Mouse (Mus musculus) regulatory T cell (primary cell): ENCODE results near the gene Mlycd.

ENCODE experiments used
- in situ Hi-C: fragments of 300-600 bp; cut with MboI, MseI; formaldehyde crosslinking; loops from one replicate; pipeline ENCODE4 v1.15.1; 2025; ENCODE audit warnings: high pct_unique_total_duplicates

The Mlycd gene

DNA sequence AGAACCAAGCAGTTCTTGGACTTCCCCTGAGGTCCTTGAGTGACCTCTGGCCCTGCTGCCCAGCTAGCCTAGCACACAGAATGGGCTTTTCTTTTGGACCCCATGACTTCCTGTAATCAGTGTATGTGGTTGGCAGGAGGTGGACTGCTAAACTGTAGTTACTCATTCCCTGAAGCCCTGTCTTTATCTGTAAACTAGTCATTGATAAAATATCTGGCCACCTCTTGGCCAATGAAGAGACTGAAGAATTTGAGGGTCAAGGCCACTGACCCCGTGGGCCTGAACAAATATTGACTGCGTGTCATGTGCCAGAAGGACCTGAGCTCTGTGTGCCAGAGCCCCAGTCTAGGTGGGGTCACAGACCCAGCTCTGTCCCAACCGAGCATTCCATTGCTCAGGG lies 37.7 kb downstream of the Mlycd start:
- in situ Hi-C loops: no loop called here

DNA sequence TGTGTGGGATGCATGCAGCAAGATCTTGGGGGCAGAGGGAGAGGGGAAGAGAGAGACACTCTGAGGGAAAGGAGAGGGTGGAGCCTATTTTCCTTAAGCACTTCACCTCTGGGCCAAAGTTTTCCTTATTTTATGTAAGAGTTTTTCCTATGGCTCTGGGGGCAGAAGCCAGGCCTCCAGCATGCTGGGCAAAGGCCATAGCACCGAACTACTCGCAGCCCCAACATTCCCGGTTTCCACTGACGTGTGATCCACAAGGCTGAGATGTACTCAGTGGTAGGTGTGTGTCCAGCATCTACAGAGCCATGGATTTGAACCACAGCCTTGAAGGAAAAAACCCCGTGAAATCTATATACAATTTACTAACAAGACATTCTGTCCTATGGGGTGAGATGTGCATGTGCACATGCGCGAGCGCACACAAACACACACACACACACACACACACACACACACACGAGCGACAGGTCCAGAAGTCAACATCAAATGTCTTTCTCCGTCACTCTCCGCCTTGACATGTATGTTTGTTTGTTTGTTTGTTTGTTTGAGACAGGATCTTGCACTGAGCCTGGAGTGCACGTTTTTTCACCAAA lies 39.0 kb downstream of the Mlycd start, which contains the start of gene Osgin1:
Gene Osgin1 (plus strand): TSS at position 543 of the 593 bp plus-strand sequence.
- in situ Hi-C loops: no loop called here

GRCm38 (mm10) chr8:119434569-119434968 lies 39.9 kb downstream of the Mlycd start:
- in situ Hi-C loops: no loop called here

DNA sequence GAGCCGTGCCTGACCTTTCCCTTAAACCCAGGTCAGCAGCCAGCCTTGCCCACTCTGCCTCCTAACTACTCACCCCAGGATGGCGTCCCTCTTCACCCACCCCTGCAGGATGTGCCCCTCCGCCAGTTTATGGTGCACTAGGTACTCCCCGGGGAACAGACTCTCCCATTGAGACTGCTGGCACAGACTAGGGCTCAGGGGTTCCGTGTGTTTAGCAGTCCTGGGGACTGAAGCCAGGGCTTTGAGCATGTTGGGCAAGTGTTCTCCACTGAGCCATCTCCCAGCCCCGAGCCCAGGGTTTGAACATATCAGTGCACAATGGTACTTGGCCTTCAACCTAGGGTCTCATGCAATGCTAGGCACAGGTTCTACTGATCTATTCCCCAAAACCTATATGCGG lies 40.8 kb downstream of the Mlycd start:
- in situ Hi-C loops: no loop called here

DNA sequence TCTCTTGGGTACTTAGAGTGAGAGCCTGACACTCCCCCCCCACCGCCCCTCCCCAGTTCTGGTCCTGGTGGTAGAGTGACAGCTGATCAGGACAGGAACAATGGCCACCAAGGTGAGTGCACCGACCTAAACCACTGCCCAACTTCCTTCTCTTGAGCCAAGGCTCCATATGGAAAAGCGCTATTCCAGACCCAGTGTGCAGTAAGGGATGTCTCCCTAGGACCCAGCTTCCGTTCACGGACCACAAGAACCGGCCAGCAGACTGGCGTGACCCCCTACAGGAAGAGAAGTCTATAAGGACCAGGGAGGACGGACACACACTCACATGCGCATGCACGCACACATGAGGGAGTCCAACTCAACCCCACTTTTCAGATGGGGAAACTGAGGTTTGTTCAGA lies 41.7 kb downstream of the Mlycd start:
- in situ Hi-C loops: no loop called here

GRCm38 (mm10) chr8:119436933-119437332 lies 42.3 kb downstream of the Mlycd start:
- in situ Hi-C loops: no loop called here

DNA sequence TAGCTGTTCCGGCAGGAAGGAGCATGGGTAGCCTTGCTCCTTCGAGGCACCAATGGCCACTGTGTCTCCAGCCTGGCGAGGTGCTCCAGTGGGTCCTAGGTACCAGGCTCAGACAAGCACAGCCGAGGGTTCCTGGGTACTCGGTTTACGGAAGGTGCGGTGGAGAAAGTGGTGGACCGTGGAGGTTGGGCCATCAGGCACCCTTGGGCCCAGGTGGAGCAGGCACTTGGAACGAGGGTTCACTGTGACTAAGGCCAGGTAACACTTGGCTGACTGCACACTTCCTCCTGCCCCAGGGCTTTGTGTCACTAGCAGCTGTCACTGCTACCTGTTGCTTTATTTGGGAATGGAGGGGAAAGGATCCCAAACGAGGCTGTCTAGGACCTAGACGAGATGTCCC lies 42.8 kb downstream of the Mlycd start:
- in situ Hi-C loops: no loop called here

GRCm38 (mm10) chr8:119438876-119439275 lies 44.2 kb downstream of the Mlycd start:
- in situ Hi-C loops: no loop called here

- in situ Hi-C loops: no loop called here
Measured at GRCm38 (mm10) chr8:119439424-119439823, 44.7 kb downstream of the Mlycd start.

GRCm38 (mm10) chr8:119439893-119440249 lies 45.2 kb downstream of the Mlycd start:
- in situ Hi-C loops: no loop called here

- in situ Hi-C loops: no loop called here
Measured at GRCm38 (mm10) chr8:119440250-119440951, 45.7 kb downstream of the Mlycd start.

DNA sequence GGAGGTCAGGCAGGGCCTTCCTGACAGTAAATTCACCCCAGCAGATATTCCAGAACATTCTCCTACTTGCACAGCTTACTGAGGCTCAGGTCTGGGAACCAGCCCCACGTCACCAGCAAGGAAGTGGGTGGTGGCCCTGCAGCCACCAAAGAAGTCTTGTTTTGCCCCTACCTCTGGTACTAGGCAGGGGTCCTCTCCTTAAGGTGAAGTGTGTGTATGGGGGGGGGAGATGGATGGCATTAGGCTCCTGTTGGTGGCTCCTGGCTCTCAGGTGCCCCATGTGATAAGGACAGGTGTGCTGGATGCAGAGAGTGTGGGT lies 46.2 kb downstream of the Mlycd start:
- in situ Hi-C loops: no loop called here

GRCm38 (mm10) chr8:119442013-119442412 lies 47.3 kb downstream of the Mlycd start:
- in situ Hi-C loops: no loop called here

GRCm38 (mm10) chr8:119442970-119443369 lies 48.3 kb downstream of the Mlycd start:
- in situ Hi-C loops: no loop called here

GRCm38 (mm10) chr8:119446211-119446989 lies 51.7 kb downstream of the Mlycd start, which contains the start of gene Necab2:
Gene Necab2 (plus strand): TSS chr8:119446719.
- in situ Hi-C loops: loop anchor here (5.0 kb wide), 1 partner anchor 34 kb away; no protein-coding TSS in a partner anchor

DNA sequence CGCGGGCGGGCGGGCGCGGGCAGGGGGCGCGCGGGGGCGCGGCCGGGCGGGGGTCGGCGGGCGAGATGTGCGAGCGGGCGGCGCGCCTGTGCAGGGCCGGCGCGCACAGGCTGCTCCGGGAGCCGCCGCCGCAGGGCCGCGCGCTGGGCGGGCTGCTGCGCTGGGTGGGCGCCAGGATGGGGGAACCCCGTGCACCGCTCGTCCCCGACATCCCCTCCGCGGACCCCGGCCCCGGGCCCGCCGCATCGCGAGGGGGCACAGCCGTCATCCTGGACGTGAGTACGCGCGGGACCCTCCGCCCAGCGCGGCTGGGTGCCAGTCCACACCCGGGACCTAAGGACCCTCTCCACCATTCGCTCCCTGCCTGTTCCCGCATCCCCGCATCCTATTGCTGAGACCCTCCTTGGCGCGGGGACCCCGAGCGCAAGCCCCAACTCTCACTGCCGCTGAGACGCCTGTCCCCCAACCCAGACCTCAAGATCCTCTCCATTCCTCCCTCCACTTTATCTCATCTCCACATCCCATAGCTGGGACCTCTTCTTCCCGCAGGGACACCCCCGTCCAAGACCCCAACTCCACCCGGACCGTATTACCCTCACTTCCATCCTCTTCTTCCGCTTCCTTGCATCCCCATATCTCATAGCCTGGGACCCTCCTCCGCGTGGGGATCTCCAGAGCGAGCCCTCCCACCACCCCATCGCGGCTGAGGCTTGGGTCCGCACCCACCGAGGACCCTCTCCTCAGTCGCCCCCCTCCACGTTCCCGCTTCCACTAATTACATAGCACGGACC lies 52.5 kb downstream of the Mlycd start:
- in situ Hi-C loops: loop anchor here (5.0 kb wide), 1 partner anchor 35 kb away; no protein-coding TSS in a partner anchor

GRCm38 (mm10) chr8:119447781-119448170 lies 53.1 kb downstream of the Mlycd start:
- in situ Hi-C loops: loop anchor here (5.0 kb wide), 1 partner anchor 35 kb away; no protein-coding TSS in a partner anchor

- in situ Hi-C loops: loop anchor here (5.0 kb wide), 2 partner anchors 37 to 53 kb away; partner anchors contain the start of gene Slc38a8
Measured at GRCm38 (mm10) chr8:119449627-119450026, 54.9 kb downstream of the Mlycd start.

DNA sequence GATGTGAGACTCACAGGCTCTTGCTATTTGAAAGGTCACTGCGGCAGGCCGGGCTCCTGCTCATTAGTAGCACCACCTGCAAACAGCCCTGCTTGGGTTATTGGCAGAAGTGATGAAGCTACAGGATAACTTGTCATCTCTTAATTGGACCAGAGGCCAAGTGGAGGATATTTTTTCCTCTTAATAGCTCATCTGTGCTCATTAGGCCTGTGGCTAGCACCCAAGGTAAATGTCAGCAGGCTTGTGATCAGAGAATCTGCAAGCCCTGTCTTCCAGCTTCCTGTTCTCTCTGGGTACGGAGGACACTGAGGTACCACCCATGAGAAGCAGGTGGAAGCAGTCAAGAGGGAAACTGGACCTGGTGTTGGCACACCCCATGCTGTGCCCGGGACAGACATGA lies 56.5 kb downstream of the Mlycd start:
- in situ Hi-C loops: loop anchor here (5.0 kb wide), 1 partner anchor 51 kb away; the partner anchor contains the start of gene Slc38a8

GRCm38 (mm10) chr8:119452919-119453318 lies 58.2 kb downstream of the Mlycd start:
- in situ Hi-C loops: loop anchor here (5.0 kb wide), 1 partner anchor 49 kb away; the partner anchor contains the start of gene Slc38a8

DNA sequence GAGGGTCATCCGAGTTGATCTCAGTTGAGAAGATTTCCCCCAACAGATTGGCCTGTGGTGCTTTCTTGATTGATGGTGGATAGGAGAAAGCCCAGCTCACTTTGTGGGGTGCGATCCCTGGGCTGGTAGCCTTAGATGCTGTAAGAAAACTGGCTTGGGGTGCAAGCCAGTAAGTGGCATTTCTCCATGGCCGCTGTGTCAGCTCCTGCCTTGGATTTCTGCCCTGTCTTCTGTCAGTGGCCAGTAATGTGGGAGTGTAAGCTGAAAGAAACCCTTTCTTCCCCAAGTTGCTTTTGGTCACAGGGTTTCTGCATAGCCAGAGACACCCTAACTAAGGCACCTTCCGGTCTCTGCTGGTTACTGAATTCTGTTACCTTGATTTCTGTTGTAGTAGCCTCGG lies 61.4 kb downstream of the Mlycd start:
- in situ Hi-C loops: no loop called here

- in situ Hi-C loops: no loop called here
Measured at GRCm38 (mm10) chr8:119459724-119460123, 65.0 kb downstream of the Mlycd start.
